Mouse (Mus musculus): ENCODE measurements around the gene Shroom3.

- TF ChIP-seq GATA1 (IDR thresholded peaks at IDR 0.05; ENCODE audit: low read depth, low read length) = no peak
- no peak for TF ChIP-seq POLR2AphosphoS2 (IDR thresholded peaks at IDR 0.05; ENCODE audit: low read length)
- TF ChIP-seq EP300 (IDR thresholded peaks at IDR 0.05; ENCODE audit: low read depth in 1 of 2, low read length in 2 of 2) = no peak
- TF ChIP-seq CTCF (IDR thresholded peaks at IDR 0.05 in 2 of 3, conservative IDR thresholded peaks at IDR 0.05 in 1 of 3; ENCODE audit: control insufficient read depth in 1 of 3, insufficient read depth in 1 of 3, low read depth in 2 of 3, low read length in 3 of 3, poor library complexity in 1 of 3, severe bottlenecking in 1 of 3) = no peak
- TF ChIP-seq POLR2A (IDR thresholded peaks at IDR 0.05; ENCODE audit: control insufficient read depth in 1 of 2, insufficient read depth in 1 of 2, low read depth in 1 of 2, low read length in 2 of 2, poor library complexity in 1 of 2) = no peak
- no peak for TF ChIP-seq SMC3 (IDR thresholded peaks at IDR 0.05; ENCODE audit: low read depth, low read length)
- no peak for TF ChIP-seq RCOR1 (IDR thresholded peaks at IDR 0.05; ENCODE audit: low read depth, low read length)
- TF ChIP-seq ZNF384 (IDR thresholded peaks at IDR 0.05; ENCODE audit: low read depth, low read length) = no peak
These were observed 72.1 kb downstream of the Shroom3 start for GRCm38 (mm10) chr5:92755241-92755775.
